Mouse (Mus musculus) CH12.LX (cell line): Measurements from ENCODE around the gene Nrap. TPM values are rescaled to one million over a fixed set of nuclear protein-coding genes. Genes with fewer than 3 reads are reported as not detected.

ENCODE experiments used
- DNase-seq: peaks from one replicate; pipeline ENCODE4 v3.0.0-alpha.2; 2013; ENCODE audit errors: extremely low read depth
- H3K27ac ChIP-seq: 2 replicates; pipeline ENCODE4 v1.5.1; 2012; ENCODE audit warnings: low read depth, mild to moderate bottlenecking, control low read depth, moderate library complexity; ENCODE audit not compliant: insufficient read depth
- H3K27me3 ChIP-seq: replicated peaks from 2 replicates; pipeline ENCODE3; 2012; ENCODE audit warnings: inconsistent platforms
- H3K36me3 ChIP-seq, 2 experiments: replicated peaks in 1 of 2; 2 replicates each; pipeline versions ENCODE3 to v1.6.1; 2012; ENCODE audit warnings: inconsistent platforms in 1 of 2, low read length in 1 of 2, mild to moderate bottlenecking in 1 of 2, mixed read lengths in 1 of 2, moderate library complexity in 1 of 2; ENCODE audit not compliant: control insufficient read depth in 1 of 2, insufficient read depth in 1 of 2
- H3K4me1 ChIP-seq, 2 experiments: 2 replicates each; pipeline ENCODE4 v1.6.1; 2012; ENCODE audit warnings: inconsistent platforms in 1 of 2, moderate library complexity in 1 of 2; ENCODE audit not compliant: insufficient read depth in 2 of 2, control insufficient read depth in 1 of 2
- H3K4me2 ChIP-seq: 2 replicates; pipeline ENCODE4 v1.6.1; 2012; ENCODE audit warnings: low read depth, mild to moderate bottlenecking, control low read depth; ENCODE audit not compliant: poor library complexity, insufficient read depth, severe bottlenecking
- H3K4me3 ChIP-seq, 3 experiments: fragments of 150-350 bp in 1 of 3; sonication (generic) in 1 of 3; replicated peaks in 1 of 3; 2 replicates each; pipeline versions ENCODE3 to v1.5.1; 2011 to 2012; ENCODE audit warnings: low read depth in 2 of 3, low read length in 2 of 3, mild to moderate bottlenecking in 2 of 3, moderate library complexity in 2 of 3, control low read depth in 1 of 3, improper control_type of control experiment in 1 of 3, inconsistent platforms in 1 of 3, mixed read lengths in 1 of 3; ENCODE audit not compliant: poor library complexity in 1 of 3
- H3K79me2 ChIP-seq: replicated peaks from 2 replicates; pipeline ENCODE4 v1.6.1; 2012; ENCODE audit warnings: mild to moderate bottlenecking, moderate library complexity; ENCODE audit not compliant: control insufficient read depth, poor library complexity, insufficient read depth, severe bottlenecking; ENCODE audit errors: extremely low read depth
- H3K9ac ChIP-seq: 2 replicates; pipeline ENCODE4 v1.6.1; 2012; ENCODE audit warnings: low read depth, mild to moderate bottlenecking, control low read depth, moderate library complexity; ENCODE audit not compliant: insufficient read depth
- H3K9me3 ChIP-seq: replicated peaks from 2 replicates; pipeline ENCODE3; 2012; ENCODE audit warnings: low read length, inconsistent platforms, mixed read lengths
- BHLHE40 ChIP-seq: IDR thresholded peaks from 2 replicates; pipeline ENCODE4 v1.6.1; 2011; ENCODE audit warnings: mild to moderate bottlenecking, low read depth, low read length, improper control_type of control experiment
- CHD2 ChIP-seq: IDR thresholded peaks from 2 replicates; pipeline ENCODE4 v1.6.1; 2011; ENCODE audit warnings: low read length, improper control_type of control experiment
- CTCF ChIP-seq, 2 experiments: IDR thresholded peaks in 1 of 2; conservative IDR thresholded peaks in 1 of 2; 2 replicates each; pipeline ENCODE4 v1.5.1; 2011 to 2012; ENCODE audit warnings: low read depth in 2 of 2, low read length in 2 of 2, improper control_type of control experiment in 1 of 2, inconsistent platforms in 1 of 2, mild to moderate bottlenecking in 1 of 2, moderate library complexity in 1 of 2
- E2F4 ChIP-seq: IDR thresholded peaks from 2 replicates; pipeline ENCODE4 v1.6.1; 2011; ENCODE audit warnings: low read depth, low read length, improper control_type of control experiment; ENCODE audit not compliant: insufficient replicate concordance
- EP300 ChIP-seq: IDR thresholded peaks from 2 replicates; pipeline ENCODE4 v1.6.1; 2011; ENCODE audit warnings: low read length, improper control_type of control experiment
- IRF4 ChIP-seq: IDR thresholded peaks from 2 replicates; pipeline ENCODE4 v1.6.1; 2014; ENCODE audit warnings: low read depth, mild to moderate bottlenecking, inconsistent platforms, low read length, improper control_type of control experiment
- JUND ChIP-seq: conservative IDR thresholded peaks from 2 replicates; pipeline ENCODE4 v1.6.1; 2011; ENCODE audit warnings: low read depth, low read length, improper control_type of control experiment
- NELFE ChIP-seq: IDR thresholded peaks from 2 replicates; pipeline ENCODE4 v1.6.1; 2011; ENCODE audit warnings: low read depth, low read length, improper control_type of control experiment
- NRF1 ChIP-seq: IDR thresholded peaks from 2 replicates; pipeline ENCODE4 v1.6.1; 2014; ENCODE audit warnings: low read depth, mild to moderate bottlenecking, inconsistent platforms, low read length, improper control_type of control experiment, moderate library complexity
- POLR2AphosphoS2 ChIP-seq: IDR thresholded peaks from 2 replicates; pipeline ENCODE4 v1.6.1; 2011; ENCODE audit warnings: low read depth, low read length, improper control_type of control experiment
- RAD21 ChIP-seq: IDR thresholded peaks from 2 replicates; pipeline ENCODE4 v1.6.1; 2011; ENCODE audit warnings: low read depth, mild to moderate bottlenecking, low read length, improper control_type of control experiment, moderate library complexity
- RCOR1 ChIP-seq: conservative IDR thresholded peaks from 2 replicates; pipeline ENCODE4 v1.6.1; 2012; ENCODE audit warnings: low read depth, mild to moderate bottlenecking, inconsistent platforms, low read length, improper control_type of control experiment
- SMC3 ChIP-seq: IDR thresholded peaks from 2 replicates; pipeline ENCODE4 v1.6.1; 2011; ENCODE audit warnings: low read depth, low read length, improper control_type of control experiment
- USF2 ChIP-seq: conservative IDR thresholded peaks from 2 replicates; pipeline ENCODE4 v1.6.1; 2011; ENCODE audit warnings: low read depth, low read length, improper control_type of control experiment
- ZMIZ1 ChIP-seq: IDR thresholded peaks from 2 replicates; pipeline ENCODE4 v1.6.1; 2012; ENCODE audit warnings: low read depth, mild to moderate bottlenecking, inconsistent platforms, low read length, improper control_type of control experiment
- dilution Hi-C: fragments of 300-500 bp; cut with MboI; formaldehyde crosslinking; loops from 2 replicates; pipeline ENCODE4 v1.14.3; 2020; ENCODE audit warnings: low sequenced_read_pairs; ENCODE audit not compliant: extremely low pct_unique_long_range_greater_than_20kb, extremely low pct_ligation_motif_present
- in situ Hi-C: fragments of 300-500 bp; cut with MboI; formaldehyde crosslinking; loops from 3 replicates; pipeline ENCODE4 v1.14.3; 2019; ENCODE audit warnings: low sequenced_read_pairs, low pct_ligation_motif_present, low pct_unique_long_range_greater_than_20kb, mixed read lengths
- polyA plus RNA-seq: library from polyadenylated mRNA; unstranded; fragments of >175 nt; gene quantifications from 2 replicates; pipeline ENCODE4 v1.2.1, GENCODE M21; 2012; ENCODE audit warnings: low read depth; ENCODE audit not compliant: insufficient read length
- total RNA-seq, 2 experiments: library from RNA; depleted of rRNA; stranded (reverse); fragments of 300-350 nt in 1 of 2; fragments of >200 nt in 1 of 2; gene quantifications; 2 replicates each; pipeline ENCODE4 v1.2.3; 2012 to 2014

Gene Nrap
- total and polyA plus RNA-seq, 3 experiments, result 0.04 to 1.5 (median 0.17) TPM

DNA sequence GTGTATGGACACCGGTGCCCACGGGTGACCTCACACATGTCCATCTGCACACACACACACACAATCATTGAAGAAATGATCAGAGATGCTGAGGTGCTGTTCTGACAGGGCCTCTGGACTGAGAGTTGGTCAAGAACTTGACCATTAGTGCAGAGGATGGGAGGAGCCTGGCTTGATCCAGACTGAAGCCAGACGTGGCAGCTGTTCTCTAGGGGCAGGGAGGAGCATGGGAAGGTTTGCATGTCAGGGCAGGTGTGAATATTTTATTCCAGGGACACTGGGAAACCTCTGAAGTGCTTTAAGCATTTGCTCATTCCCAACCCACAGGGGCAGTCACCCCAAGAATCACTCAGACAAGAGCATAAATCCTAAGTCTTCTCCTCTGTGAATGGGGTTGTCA is 92.6 kb downstream of the Nrap start:
- DNase-seq, result no peak
- Histone ChIP-seq H3K79me2 (no peaks in the 10 kb centered on the region), H3K4me3 (no peak overlapping the region), H3K36me3 (no peaks in the 10 kb centered on the region), H3K9me3 (no peaks in the 10 kb centered on the region), H3K27me3 (peaks cover 78% of the 10 kb centered on the region), H3K4me1 (peaks cover 5 to 7% of the 10 kb centered on the region in 2 experiments; a peak in 2 of 4 replicates), H3K27ac (no peak overlapping the region), H3K4me2 (no peak overlapping the region), H3K9ac (no peak overlapping the region)
- no peak for TF ChIP-seq USF2
- TF ChIP-seq E2F4, result no peak
- TF ChIP-seq NELFE, result no peak
- dilution Hi-C loops, result no loop called here
- in situ Hi-C loops, result no loop called here

DNA sequence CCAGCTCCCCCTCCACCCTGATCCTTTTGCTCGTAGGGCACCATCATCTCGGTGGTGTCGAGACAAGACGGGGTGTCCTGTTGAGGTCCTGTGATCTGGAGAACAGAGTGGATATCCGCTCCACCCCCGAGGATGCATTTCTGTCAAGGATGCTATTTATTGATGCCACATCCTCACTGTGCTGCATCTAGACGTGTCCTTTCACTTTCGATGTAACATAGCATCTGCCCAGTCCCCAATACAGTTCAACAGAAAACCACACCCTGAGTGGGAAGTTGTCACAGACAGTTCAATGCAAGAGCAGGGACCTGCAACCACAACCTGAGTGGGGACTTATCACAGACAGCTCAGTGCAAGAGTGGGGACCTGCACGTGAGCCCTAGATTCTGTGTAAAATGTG is 93.2 kb downstream of the Nrap start:
- H3K36me3 ChIP-seq, result no peaks in the 10 kb centered on the region
- peak overlapping the region; percentile 0 for H3K4me2 ChIP-seq
- H3K9me3 ChIP-seq, result no peaks in the 10 kb centered on the region
- TF ChIP-seq BHLHE40, result peak; percentile 30; the same call in 1 of the 2 replicates
- no peak for TF ChIP-seq POLR2AphosphoS2
- DNase-seq, result no peak
- H3K79me2 ChIP-seq, result no peaks in the 10 kb centered on the region
- H3K27me3 ChIP-seq, result peaks cover 80% of the 10 kb centered on the region
- no peak overlapping the region for H3K9ac ChIP-seq
- H3K4me3 ChIP-seq, result peak overlapping the region in 1 of 3 experiments; percentile 45
- dilution Hi-C loops, result no loop called here
- in situ Hi-C loops, result no loop called here
- no peak overlapping the region for H3K27ac ChIP-seq
- H3K4me1 ChIP-seq, result peaks cover 5 to 7% of the 10 kb centered on the region in 2 experiments; a peak in 2 of 4 replicates

DNA sequence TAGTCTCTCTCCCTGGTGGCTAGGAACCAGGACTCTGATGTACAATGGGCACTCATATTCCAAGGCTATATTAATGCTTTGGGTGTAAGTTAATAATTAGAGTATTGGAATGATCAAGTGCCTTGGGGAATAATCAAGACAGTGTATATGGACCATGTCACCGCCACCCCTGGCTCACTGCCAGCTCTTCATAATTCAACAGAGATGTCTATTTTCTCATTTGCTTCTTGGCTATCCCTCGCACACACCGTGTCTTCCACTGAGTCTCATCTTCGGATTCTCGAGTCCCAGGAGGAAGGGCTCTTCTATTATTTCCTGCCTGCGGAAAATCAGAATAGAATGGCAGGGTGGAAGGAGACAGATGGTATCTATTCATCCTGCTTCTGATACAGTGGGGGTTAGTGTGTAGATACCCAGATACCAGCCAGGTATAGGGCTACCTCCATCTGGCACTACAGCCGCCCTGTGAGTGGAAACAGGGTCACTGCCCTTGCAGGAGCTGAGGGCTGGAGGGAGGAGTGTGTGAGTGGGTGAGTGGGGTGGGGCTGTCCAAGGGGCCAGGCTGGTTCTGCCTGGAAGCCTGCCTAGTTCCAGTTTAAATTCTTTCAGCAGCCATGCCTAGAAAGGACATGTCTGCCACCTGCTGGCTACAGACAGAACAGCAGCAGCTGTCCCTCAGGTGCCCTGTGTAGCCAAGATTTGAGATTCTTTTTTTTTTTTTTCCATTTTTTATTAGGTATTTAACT is 95.0 kb downstream of the Nrap start:
- TF ChIP-seq IRF4, result no peak
- peak in 1 of 2 experiments; percentile 75; a peak in 3 of 4 replicates for TF ChIP-seq CTCF (conservative IDR thresholded peaks at IDR 0.05 in 1 of 2, IDR thresholded peaks at IDR 0.05 in 1 of 2; ENCODE audit: low read depth in 2 of 2, low read length in 2 of 2)
- TF ChIP-seq JUND, result no peak
- TF ChIP-seq RAD21, result peak; percentile 60
- TF ChIP-seq RCOR1, result no peak
- TF ChIP-seq CHD2, result no peak
- no peak for TF ChIP-seq NRF1
- no peak for TF ChIP-seq EP300
- TF ChIP-seq ZMIZ1, result no peak
- peak; percentile 49 for TF ChIP-seq SMC3
- no peak for TF ChIP-seq POLR2AphosphoS2
- TF ChIP-seq, all 38 proteins: peak for 3
- peaks cover 5 to 7% of the 10 kb centered on the region in 2 experiments; a peak in 2 of 4 replicates for H3K4me1 ChIP-seq
- no peak overlapping the region for H3K27ac ChIP-seq
- peaks cover 85% of the 10 kb centered on the region for H3K27me3 ChIP-seq
- no peak overlapping the region for H3K4me3 ChIP-seq
- dilution Hi-C loops, result no loop called here
- no peaks in the 10 kb centered on the region for H3K79me2 ChIP-seq
- DNase-seq, result peak; percentile 39
- no peaks in the 10 kb centered on the region for H3K36me3 ChIP-seq
- in situ Hi-C loops, result no loop called here
- no peaks in the 10 kb centered on the region for H3K9me3 ChIP-seq
- H3K4me2 ChIP-seq, result no peak overlapping the region
- no peak overlapping the region for H3K9ac ChIP-seq
